ENCODE assay signal across 27 mouse cellular contexts in the genomic region with DNA sequence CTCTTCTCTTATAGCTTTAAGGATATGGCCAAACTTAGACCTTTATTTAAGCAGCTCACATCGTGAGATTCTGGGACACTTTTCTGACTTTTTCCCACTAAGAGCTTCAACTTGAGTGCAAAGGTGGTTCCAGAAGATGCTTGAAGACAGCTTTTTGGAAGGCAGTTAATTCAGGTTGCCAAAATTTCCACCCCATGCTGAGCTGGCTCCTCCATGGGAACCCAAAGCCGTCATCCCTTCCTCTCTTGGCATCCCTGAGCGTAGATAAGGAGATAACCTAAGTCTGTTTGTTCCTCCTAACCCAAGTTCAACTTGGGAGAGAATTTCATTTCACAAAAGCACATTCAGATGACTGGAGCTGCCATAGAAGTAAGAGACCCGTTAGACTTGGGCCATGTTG.
DNase-seq lines count a peak whose midpoint lies in the region; ATAC-seq and TF ChIP-seq lines count a peak whose summit lies in the region.
"Had no signal": no experiment of that assay in that cellular context is flagged by ENCODE, and none has a peak within 500 bp of the region (broad histone marks: within the 10 kb centered on the region; RNA-seq: fewer than 3 reads in every experiment).

No protein-coding gene starts in this region.

- H3K9ac ChIP-seq in kidney, embryonic 16.5 days (replicated peaks; ENCODE audit: low read length), result no peak overlapping the region
- H3K9ac ChIP-seq: embryonic facial prominence, embryonic 12.5 days; forebrain, embryonic 13.5 days; heart, embryonic 12.5 days; heart, embryonic 15.5 days; hindbrain, embryonic 14.5 days had no signal

- H3K36me3 ChIP-seq in kidney, adult 2 months (ENCODE audit: control insufficient read depth, insufficient read depth, low read length), result no peaks in the 10 kb centered on the region
- H3K36me3 ChIP-seq in kidney, embryonic 16.5 days (ENCODE audit: insufficient read depth, low read length), result no peaks in the 10 kb centered on the region
- H3K36me3 ChIP-seq: embryonic facial prominence, embryonic 12.5 days; forebrain, embryonic 10.5 days; heart, embryonic 12.5 days; heart, embryonic 15.5 days; hindbrain, embryonic 10.5 days had no signal

- TF ChIP-seq POLR2A in kidney, adult 2 months (IDR thresholded peaks at IDR 0.05; ENCODE audit: low read depth, low read length), result no peak

- no peaks in the 10 kb centered on the region; the same call in 1 of the 2 replicates for H3K4me1 ChIP-seq in kidney, adult 2 months (ENCODE audit: control insufficient read depth, insufficient read depth, low read length)
- H3K4me1 ChIP-seq in kidney, embryonic 16.5 days (ENCODE audit: insufficient read depth, low read length), result peaks cover 14% of the 10 kb centered on the region
- H3K4me1 ChIP-seq: forebrain, embryonic 13.5 days; heart, embryonic 12.5 days; heart, embryonic 15.5 days had no signal

- peak; percentile 60 to 64 for DNase-seq in cerebellum, postnatal 10 days
- DNase-seq in cerebellum, adult 8-10 months, result no peak
- DNase-seq in cerebellum, postnatal 36 days, result peak; percentile 7 to 13
- no peak for DNase-seq in cerebellum, adult 9-11 months
- peak; percentile 12 for DNase-seq in kidney, adult 2 months
- peak; percentile 68 for DNase-seq in NIH3T3 (ENCODE audit: low read depth)
- no peak for DNase-seq in right cerebral cortex, postnatal 25 days
- DNase-seq: adrenal gland, adult 2 months; adrenal gland, postnatal 14 days; cerebellum, adult 18-20 months; gastrocnemius, postnatal 10 days; gastrocnemius, postnatal 36 days; heart, postnatal 10 days; heart, postnatal 36 days had no signal

- no peak for TF ChIP-seq CTCF in kidney, adult 2 months (conservative IDR thresholded peaks at IDR 0.05; ENCODE audit: insufficient read depth, insufficient read length, low read depth, low read length)

- no peak overlapping the region for H3K4me3 ChIP-seq in kidney, adult 2 months (ENCODE audit: insufficient read depth, low read depth, low read length)
- no peak overlapping the region for H3K4me3 ChIP-seq in kidney, embryonic 16.5 days (ENCODE audit: low read length)
- H3K4me3 ChIP-seq: embryonic facial prominence, embryonic 12.5 days; erythroblast, embryonic 14.5 days; forebrain, embryonic 10.5 days; forebrain, embryonic 13.5 days; heart, embryonic 12.5 days; heart, embryonic 15.5 days; hindbrain, embryonic 10.5 days had no signal

- H3K9me3 ChIP-seq in kidney, embryonic 16.5 days (ENCODE audit: low read length), result no peaks in the 10 kb centered on the region
- H3K9me3 ChIP-seq: embryonic facial prominence, embryonic 12.5 days; forebrain, embryonic 10.5 days; forebrain, embryonic 13.5 days; heart, embryonic 12.5 days; heart, embryonic 15.5 days; hindbrain, embryonic 10.5 days had no signal

- H3K4me2 ChIP-seq in kidney, embryonic 16.5 days (replicated peaks; ENCODE audit: low read depth, low read length), result no peak overlapping the region
- H3K4me2 ChIP-seq: embryonic facial prominence, embryonic 12.5 days; forebrain, embryonic 13.5 days; heart, embryonic 12.5 days; heart, embryonic 15.5 days; hindbrain, embryonic 14.5 days had no signal

- H3K27ac ChIP-seq in kidney, adult 2 months (ENCODE audit: insufficient read depth, low read depth, low read length), result no peak overlapping the region
- H3K27ac ChIP-seq in kidney, embryonic 16.5 days (ENCODE audit: low read length), result no peak overlapping the region
- H3K27ac ChIP-seq: embryonic facial prominence, embryonic 12.5 days; forebrain, embryonic 10.5 days; forebrain, embryonic 13.5 days; heart, embryonic 15.5 days; hindbrain, embryonic 10.5 days; hindbrain, embryonic 14.5 days; hindbrain, postnatal 0 days had no signal

- WGBS in kidney, adult 2 months, result 67% methylated on average over 4 of the region's 4 CpGs
- WGBS in kidney, embryonic 16.5 days, result 87% methylated on average over 4 of the region's 4 CpGs

- no peak for ATAC-seq in kidney, embryonic 16.5 days (ENCODE audit: low FRiP score, low TSS enrichment)
- ATAC-seq: forebrain, embryonic 13.5 days; hindbrain, postnatal 0 days; inflammation-experienced regulatory T-cells, adult 6 months; intestine, embryonic 16.5 days; Patski had no signal

- H3K27me3 ChIP-seq in kidney, adult 2 months (replicated peaks; ENCODE audit: control insufficient read depth, insufficient read depth, low read length), result no peaks in the 10 kb centered on the region
- no peaks in the 10 kb centered on the region for H3K27me3 ChIP-seq in kidney, embryonic 16.5 days (ENCODE audit: insufficient read depth, low read length)
- H3K27me3 ChIP-seq: forebrain, embryonic 13.5 days; heart, embryonic 12.5 days; heart, embryonic 15.5 days; Patski had no signal

Comparison
In these comparisons a context has a peak if more than half of its experiments do, and no peak if none do; other contexts are left out.
1. DNase-seq: peak in cerebellum, postnatal 10 days (2 of 2), cerebellum, postnatal 36 days (2 of 2), kidney, adult 2 months (single experiment) and NIH3T3 (single experiment); none in cerebellum, adult 8-10 months (single experiment), cerebellum, adult 9-11 months (single experiment) and right cerebral cortex, postnatal 25 days (single experiment).